Mouse (Mus musculus) megakaryocyte, embryonic 14.5 days (primary cell): ENCODE measurements at regions not wholly inside any gene's neighbourhood (a gene's known extent, or its start where the extent isn't known, plus 50 kb on each side); places are given as distances from the start of the nearest gene placed in this dataset.

ENCODE experiments used
- FLI1 ChIP-seq: IDR thresholded peaks from 2 replicates; pipeline ENCODE4 v1.6.1; 2012; ENCODE audit warnings: low read length, inconsistent platforms, mixed read lengths
- GATA1 ChIP-seq: IDR thresholded peaks from 3 replicates; pipeline ENCODE4 v1.6.1; 2012; ENCODE audit warnings: mixed read lengths, low read length, inconsistent platforms, borderline replicate concordance

GRCm38 (mm10) chr4:58728641-58729040, 58.9 kb downstream of the Olfr267 start:
- TF ChIP-seq GATA1, result no peak
- no peak for TF ChIP-seq FLI1
